Mouse (Mus musculus) adrenal gland, postnatal 14 days (tissue): ENCODE measurements around the gene Them7. TPM values are rescaled to one million over a fixed set of nuclear protein-coding genes. Genes with fewer than 3 reads are reported as not detected.

Experiments
- DNase-seq: peaks from one replicate; pipeline ENCODE4 v3.0.0; 2021; ENCODE audit warnings: mixed read lengths
- long read RNA-seq, 2 experiments: library from polyadenylated mRNA; stranded (forward); transcript quantifications; one replicate each; pipeline ENCODE4 v2.0.0; 2021
- total RNA-seq: library from RNA; stranded (reverse); gene quantifications from 2 replicates; pipeline ENCODE4 v1.2.3, GENCODE M21; 2021

The Them7 gene
- 1.1 and 2.5 TPM in 2 replicates for total RNA-seq
- long read RNA-seq, experiment 1: 0 reads
- long read RNA-seq, experiment 2, partial matches to known transcripts: 0 of 3 reads
- long read RNA-seq, experiment 2, other reads (novel, unspliced or antisense): 0 of 3 reads

- DNase-seq: peak; percentile 75
Observed at GRCm38 (mm10) chr2:105224134-105224986, at the start of gene Them7. Them7 (plus strand) TSS chr2:105224320.

- no peak for DNase-seq
Observed at GRCm38 (mm10) chr2:105178871-105179270, 45.2 kb upstream of the Them7 start.

- DNase-seq: no peak
Observed at GRCm38 (mm10) chr2:105182501-105182900, 41.6 kb upstream of the Them7 start.

GRCm38 (mm10) chr2:105185140-105185539, 39.0 kb upstream of the Them7 start:
- no peak for DNase-seq

- no peak for DNase-seq
Observed at GRCm38 (mm10) chr2:105185768-105186529, 38.2 kb upstream of the Them7 start.

GRCm38 (mm10) chr2:105186591-105186990, 37.5 kb upstream of the Them7 start:
- no peak for DNase-seq

- peak; percentile 26 for DNase-seq
Observed at GRCm38 (mm10) chr2:105188182-105188581, 35.9 kb upstream of the Them7 start.

- no peak for DNase-seq
Observed at GRCm38 (mm10) chr2:105189352-105189751, 34.8 kb upstream of the Them7 start.

GRCm38 (mm10) chr2:105200152-105200551, 24.0 kb upstream of the Them7 start:
- no peak for DNase-seq

- DNase-seq: peak; percentile 41
Observed at GRCm38 (mm10) chr2:105206563-105207174, 17.5 kb upstream of the Them7 start.

- DNase-seq: no peak
Observed at GRCm38 (mm10) chr2:105212839-105213238, 11.3 kb upstream of the Them7 start.

GRCm38 (mm10) chr2:105215914-105216313, 8.2 kb upstream of the Them7 start:
- no peak for DNase-seq

GRCm38 (mm10) chr2:105219229-105219628, 4.9 kb upstream of the Them7 start:
- DNase-seq: no peak

GRCm38 (mm10) chr2:105219664-105220063, 4.5 kb upstream of the Them7 start:
- DNase-seq: no peak

GRCm38 (mm10) chr2:105220738-105221303, 3.3 kb upstream of the Them7 start:
- no peak for DNase-seq

GRCm38 (mm10) chr2:105223606-105224005, 514 bp upstream of the Them7 start:
- no peak for DNase-seq

- DNase-seq: no peak
Observed at GRCm38 (mm10) chr2:105224987-105225375, 861 bp downstream of the Them7 start.

- no peak for DNase-seq
Observed at GRCm38 (mm10) chr2:105226297-105226958, 2.3 kb downstream of the Them7 start.

GRCm38 (mm10) chr2:105228416-105228815, 4.3 kb downstream of the Them7 start:
- peak; percentile 43 for DNase-seq

GRCm38 (mm10) chr2:105230333-105230732, 6.2 kb downstream of the Them7 start:
- DNase-seq: peak; percentile 83

- no peak for DNase-seq
Observed at GRCm38 (mm10) chr2:105232386-105232785, 8.3 kb downstream of the Them7 start.

- DNase-seq: no peak
Observed at GRCm38 (mm10) chr2:105234278-105234677, 10.2 kb downstream of the Them7 start.
